Mouse (Mus musculus): ENCODE data around the gene Cfd.

DNA sequence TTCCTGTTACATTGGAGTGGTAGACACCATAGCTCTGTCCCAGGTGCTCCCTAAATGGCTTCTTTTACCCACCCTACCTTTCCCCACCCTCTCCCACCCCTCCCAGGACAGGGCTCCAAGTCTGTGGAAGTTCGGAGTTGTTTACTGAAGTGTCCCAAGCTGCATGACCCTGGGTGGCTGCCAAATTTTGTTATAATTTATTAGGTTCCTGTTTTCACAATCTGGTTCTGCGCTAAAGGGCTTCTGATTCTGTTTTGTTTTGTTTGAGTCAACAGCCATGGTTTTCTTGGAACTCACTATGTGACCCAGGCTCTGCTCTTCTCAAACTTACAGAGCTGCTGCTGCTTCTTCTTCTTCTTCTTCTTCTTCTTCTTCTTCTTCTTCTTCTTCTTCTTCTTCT, 1.3 kb upstream of the Cfd start:
- TF ChIP-seq CTCF (IDR thresholded peaks at IDR 0.05; ENCODE audit: low read depth) = no peak
- TF ChIP-seq EP300 (IDR thresholded peaks at IDR 0.05; ENCODE audit: low read depth) = no peak
